Mouse (Mus musculus): ENCODE results near the gene Fam166b.

Fam166b gene

GRCm38 (mm10) chr4:43428946-43429345, at the start of gene Fam166b:
TSS of gene Fam166b (minus strand) at chr4:43429134.
- in situ Hi-C loops (cut with MboI, MseI) = loop anchor here (10.0 to 25.0 kb wide), 3 partner anchors 364 to 1717 kb away; partner anchors contain the start of genes Dctn3 (in 1 of the 2), Fancg (in 1 of the 2), Rpp25l (in 1 of the 2) and Vcp (in 1 of the 2)

- in situ Hi-C loops (cut with MboI, MseI) = loop anchor here in 1 of 2 experiments (5.0 kb wide), 1 partner anchor 36 kb away; the partner anchor contains the start of gene Tesk1
Observed at GRCm38 (mm10) chr4:43478534-43478858, 49.6 kb upstream of the Fam166b start.

GRCm38 (mm10) chr4:43477857-43478533, 49.1 kb upstream of the Fam166b start:
- in situ Hi-C loops (cut with MboI, MseI) = loop anchor here in 1 of 2 experiments (5.0 kb wide), 1 partner anchor 36 kb away; the partner anchor contains the start of gene Tesk1

GRCm38 (mm10) chr4:43476604-43477003, 47.7 kb upstream of the Fam166b start:
- in situ Hi-C loops (cut with MboI, MseI) = loop anchor here in 1 of 2 experiments (5.0 kb wide), 1 partner anchor 34 kb away; the partner anchor contains the start of gene Tesk1

GRCm38 (mm10) chr4:43473636-43474035, 44.7 kb upstream of the Fam166b start:
- in situ Hi-C loops (cut with MboI, MseI) = no loop called here

- in situ Hi-C loops (cut with MboI, MseI) = no loop called here
Observed at GRCm38 (mm10) chr4:43470301-43470700, 41.4 kb upstream of the Fam166b start.

- in situ Hi-C loops (cut with MboI, MseI) = no loop called here
Observed at GRCm38 (mm10) chr4:43466872-43467271, 37.9 kb upstream of the Fam166b start.

- in situ Hi-C loops (cut with MboI, MseI) = no loop called here
Observed at GRCm38 (mm10) chr4:43465935-43466334, 37.0 kb upstream of the Fam166b start.

GRCm38 (mm10) chr4:43463102-43463501, 34.2 kb upstream of the Fam166b start:
- in situ Hi-C loops (cut with MboI, MseI) = no loop called here

GRCm38 (mm10) chr4:43457124-43457523, 28.2 kb upstream of the Fam166b start:
- in situ Hi-C loops (cut with MboI, MseI) = no loop called here

GRCm38 (mm10) chr4:43456470-43456869, 27.5 kb upstream of the Fam166b start:
- in situ Hi-C loops (cut with MboI, MseI) = no loop called here

GRCm38 (mm10) chr4:43454041-43454836, 25.3 kb upstream of the Fam166b start, which contains the start of gene Cd72:
TSS of gene Cd72 (minus strand) at chr4:43454628.
- in situ Hi-C loops (cut with MboI, MseI) = no loop called here

- in situ Hi-C loops (cut with MboI, MseI) = no loop called here
Observed at GRCm38 (mm10) chr4:43453413-43453812, 24.5 kb upstream of the Fam166b start.

- in situ Hi-C loops (cut with MboI, MseI) = no loop called here
Observed at GRCm38 (mm10) chr4:43452315-43452714, 23.4 kb upstream of the Fam166b start.

GRCm38 (mm10) chr4:43448554-43448953, 19.6 kb upstream of the Fam166b start:
- in situ Hi-C loops (cut with MboI, MseI) = loop anchor here (10.0 to 25.0 kb wide), 3 partner anchors 436 to 1736 kb away; partner anchors contain the start of genes Dctn3 (in 2 of the 2), Fancg (in 1 of the 2), Rpp25l (in 1 of the 2) and Vcp (in 1 of the 2)

GRCm38 (mm10) chr4:43447251-43447650, 18.3 kb upstream of the Fam166b start:
- in situ Hi-C loops (cut with MboI, MseI) = loop anchor here (10.0 to 25.0 kb wide), 3 partner anchors 435 to 1735 kb away; partner anchors contain the start of genes Dctn3 (in 2 of the 2), Fancg (in 1 of the 2), Rpp25l (in 1 of the 2) and Vcp (in 1 of the 2)

- in situ Hi-C loops (cut with MboI, MseI) = loop anchor here (5.0 to 25.0 kb wide), 5 partner anchors 34 to 1731 kb away; partner anchors contain the start of genes Dctn3 (in 2 of the 2), Fancg (in 1 of the 2), Rpp25l (in 1 of the 2) and Sit1 (in 1 of the 2)
Observed at GRCm38 (mm10) chr4:43443511-43443910, 14.6 kb upstream of the Fam166b start.

- in situ Hi-C loops (cut with MboI, MseI) = loop anchor here (5.0 to 25.0 kb wide), 5 partner anchors 35 to 1730 kb away; partner anchors contain the start of genes Dctn3 (in 2 of the 2), Fancg (in 1 of the 2), Rpp25l (in 1 of the 2) and Sit1 (in 1 of the 2)
Observed at GRCm38 (mm10) chr4:43442456-43443361, 13.8 kb upstream of the Fam166b start.

- in situ Hi-C loops (cut with MboI, MseI) = loop anchor here (5.0 to 25.0 kb wide), 5 partner anchors 35 to 1730 kb away; partner anchors contain the start of genes Dctn3 (in 2 of the 2), Fancg (in 1 of the 2), Rpp25l (in 1 of the 2) and Sit1 (in 1 of the 2)
Observed at GRCm38 (mm10) chr4:43442044-43442443, 13.1 kb upstream of the Fam166b start.

GRCm38 (mm10) chr4:43441639-43442038, 12.7 kb upstream of the Fam166b start, which contains the start of gene Tesk1:
TSS of gene Tesk1 (plus strand) at chr4:43441939.
- in situ Hi-C loops (cut with MboI, MseI) = loop anchor here (5.0 to 25.0 kb wide), 5 partner anchors 36 to 1729 kb away; partner anchors contain the start of genes Dctn3 (in 2 of the 2), Fancg (in 1 of the 2), Rpp25l (in 1 of the 2) and Sit1 (in 1 of the 2)
